Mouse (Mus musculus): ENCODE measurements at regions not wholly inside any gene's neighbourhood (a gene's known extent, or its start where the extent isn't known, plus 50 kb on each side); places are given as distances from the start of the nearest gene placed in this dataset.

GRCm38 (mm10) chr6:99979614-99980013 lies 253.4 kb upstream of the Prok2 start:
- in situ Hi-C loops (cut with MboI; ENCODE audit: low sequenced_read_pairs in 2 of 2, unreplicated experiment in 2 of 2) = no loop called here
- Histone ChIP-seq H3K27ac (ENCODE audit: insufficient read depth, low read depth, low read length, poor library complexity, severe bottlenecking) (no peak overlapping the region), H3K9me3 (ENCODE audit: control insufficient read depth, insufficient read depth, low read depth, low read length) (no peaks in the 10 kb centered on the region), H3K4me3 (ENCODE audit: insufficient read depth in 1 of 2, low read depth in 1 of 2, low read length in 2 of 2, poor library complexity in 1 of 2, severe bottlenecking in 1 of 2) (no peak overlapping the region), H3K4me1 (ENCODE audit: control insufficient read depth in 2 of 2, insufficient read depth in 2 of 2, low read length in 2 of 2, poor library complexity in 1 of 2) (peaks cover 3 to 14% of the 10 kb centered on the region in 2 experiments; a peak in 2 of 4 replicates), H3K36me3 (ENCODE audit: control insufficient read depth, insufficient read depth, low read length, poor library complexity, severe bottlenecking) (no peaks in the 10 kb centered on the region), H3K9ac (ENCODE audit: insufficient read depth, low read depth, low read length, poor library complexity, severe bottlenecking) (no peak overlapping the region)
- no peak for TF ChIP-seq CHD2 (IDR thresholded peaks at IDR 0.05; ENCODE audit: low read depth, low read length)
- no peak for TF ChIP-seq ZNF384 (IDR thresholded peaks at IDR 0.05; ENCODE audit: low read depth, low read length)
- no peak for TF ChIP-seq HCFC1 (IDR thresholded peaks at IDR 0.05; ENCODE audit: borderline replicate concordance, insufficient read depth, low read length)
- TF ChIP-seq ZC3H11A (IDR thresholded peaks at IDR 0.05; ENCODE audit: borderline replicate concordance, low read depth, low read length) = no peak
- TF ChIP-seq MAFK (IDR thresholded peaks at IDR 0.05; ENCODE audit: insufficient read depth, low read depth, low read length) = no peak
- no peak for DNase-seq (ENCODE audit: low read depth, low spot score)

GRCm38 (mm10) chr6:99978164-99978746 lies 252.1 kb upstream of the Prok2 start:
- Histone ChIP-seq H3K9me3 (ENCODE audit: control insufficient read depth, insufficient read depth, low read depth, low read length) (no peaks in the 10 kb centered on the region), H3K27ac (ENCODE audit: insufficient read depth, low read depth, low read length, poor library complexity, severe bottlenecking) (no peak overlapping the region; the same call in 1 of the 2 replicates), H3K9ac (ENCODE audit: insufficient read depth, low read depth, low read length, poor library complexity, severe bottlenecking) (no peak overlapping the region), H3K4me3 (ENCODE audit: insufficient read depth in 1 of 2, low read depth in 1 of 2, low read length in 2 of 2, poor library complexity in 1 of 2, severe bottlenecking in 1 of 2) (no peak overlapping the region), H3K4me1 (ENCODE audit: control insufficient read depth in 2 of 2, insufficient read depth in 2 of 2, low read length in 2 of 2, poor library complexity in 1 of 2) (peaks cover 3 to 14% of the 10 kb centered on the region in 2 experiments; a peak in 2 of 4 replicates), H3K36me3 (ENCODE audit: control insufficient read depth, insufficient read depth, low read length, poor library complexity, severe bottlenecking) (no peaks in the 10 kb centered on the region)
- in situ Hi-C loops (cut with MboI; ENCODE audit: low sequenced_read_pairs in 2 of 2, unreplicated experiment in 2 of 2) = no loop called here
- DNase-seq (ENCODE audit: low read depth, low spot score) = no peak
- no peak for TF ChIP-seq MAFK (IDR thresholded peaks at IDR 0.05; ENCODE audit: insufficient read depth, low read depth, low read length)
- TF ChIP-seq ZNF384 (IDR thresholded peaks at IDR 0.05; ENCODE audit: low read depth, low read length) = peak; percentile 95

GRCm38 (mm10) chr6:99976144-99976543 lies 250.0 kb upstream of the Prok2 start:
- Histone ChIP-seq H3K27ac (ENCODE audit: insufficient read depth, low read depth, low read length, poor library complexity, severe bottlenecking) (no peak overlapping the region), H3K4me3 (ENCODE audit: insufficient read depth in 1 of 2, low read depth in 1 of 2, low read length in 2 of 2, poor library complexity in 1 of 2, severe bottlenecking in 1 of 2) (no peak overlapping the region), H3K36me3 (ENCODE audit: control insufficient read depth, insufficient read depth, low read length, poor library complexity, severe bottlenecking) (no peaks in the 10 kb centered on the region), H3K4me1 (ENCODE audit: control insufficient read depth in 2 of 2, insufficient read depth in 2 of 2, low read length in 2 of 2, poor library complexity in 1 of 2) (peaks cover 3 to 14% of the 10 kb centered on the region in 2 experiments; a peak in 2 of 4 replicates), H3K9me3 (ENCODE audit: control insufficient read depth, insufficient read depth, low read depth, low read length) (no peaks in the 10 kb centered on the region), H3K9ac (ENCODE audit: insufficient read depth, low read depth, low read length, poor library complexity, severe bottlenecking) (no peak overlapping the region)
- DNase-seq (ENCODE audit: low read depth, low spot score) = no peak
- in situ Hi-C loops (cut with MboI; ENCODE audit: low sequenced_read_pairs in 2 of 2, unreplicated experiment in 2 of 2) = no loop called here
- no peak for TF ChIP-seq ZNF384 (IDR thresholded peaks at IDR 0.05; ENCODE audit: low read depth, low read length)
- TF ChIP-seq MAFK (IDR thresholded peaks at IDR 0.05; ENCODE audit: insufficient read depth, low read depth, low read length) = 0 out of 2 replicates have a peak, but pooled peaks have one; percentile 23

GRCm38 (mm10) chr6:99975486-99975885 lies 249.3 kb upstream of the Prok2 start:
- no peak overlapping the region for H3K9ac ChIP-seq (ENCODE audit: insufficient read depth, low read depth, low read length, poor library complexity, severe bottlenecking)
- no peak for DNase-seq (ENCODE audit: low read depth, low spot score)
- no peaks in the 10 kb centered on the region for H3K36me3 ChIP-seq (ENCODE audit: control insufficient read depth, insufficient read depth, low read length, poor library complexity, severe bottlenecking)
- in situ Hi-C loops (cut with MboI; ENCODE audit: low sequenced_read_pairs in 2 of 2, unreplicated experiment in 2 of 2) = no loop called here
- TF ChIP-seq MAFK (IDR thresholded peaks at IDR 0.05; ENCODE audit: insufficient read depth, low read depth, low read length) (no peak), ZNF384 (IDR thresholded peaks at IDR 0.05; ENCODE audit: low read depth, low read length) (no peak), ZC3H11A (IDR thresholded peaks at IDR 0.05; ENCODE audit: borderline replicate concordance, low read depth, low read length) (no peak), CHD2 (IDR thresholded peaks at IDR 0.05; ENCODE audit: low read depth, low read length) (no peak), HCFC1 (IDR thresholded peaks at IDR 0.05; ENCODE audit: borderline replicate concordance, insufficient read depth, low read length) (no peak)
- H3K4me3 ChIP-seq (ENCODE audit: insufficient read depth in 1 of 2, low read depth in 1 of 2, low read length in 2 of 2, poor library complexity in 1 of 2, severe bottlenecking in 1 of 2) = no peak overlapping the region
- no peaks in the 10 kb centered on the region for H3K9me3 ChIP-seq (ENCODE audit: control insufficient read depth, insufficient read depth, low read depth, low read length)
- H3K4me1 ChIP-seq (ENCODE audit: control insufficient read depth in 2 of 2, insufficient read depth in 2 of 2, low read length in 2 of 2, poor library complexity in 1 of 2) = peaks cover 3 to 14% of the 10 kb centered on the region in 2 experiments; a peak in 2 of 4 replicates
- no peak overlapping the region for H3K27ac ChIP-seq (ENCODE audit: insufficient read depth, low read depth, low read length, poor library complexity, severe bottlenecking)

GRCm38 (mm10) chr6:99974464-99974863 lies 248.3 kb upstream of the Prok2 start:
- Histone ChIP-seq H3K36me3 (ENCODE audit: control insufficient read depth, insufficient read depth, low read length, poor library complexity, severe bottlenecking) (no peaks in the 10 kb centered on the region), H3K4me1 (ENCODE audit: control insufficient read depth in 2 of 2, insufficient read depth in 2 of 2, low read length in 2 of 2, poor library complexity in 1 of 2) (peaks cover 3 to 14% of the 10 kb centered on the region in 2 experiments; a peak in 2 of 4 replicates), H3K9me3 (ENCODE audit: control insufficient read depth, insufficient read depth, low read depth, low read length) (no peaks in the 10 kb centered on the region), H3K9ac (ENCODE audit: insufficient read depth, low read depth, low read length, poor library complexity, severe bottlenecking) (no peak overlapping the region), H3K27ac (ENCODE audit: insufficient read depth, low read depth, low read length, poor library complexity, severe bottlenecking) (no peak overlapping the region), H3K4me3 (ENCODE audit: insufficient read depth in 1 of 2, low read depth in 1 of 2, low read length in 2 of 2, poor library complexity in 1 of 2, severe bottlenecking in 1 of 2) (no peak overlapping the region)
- TF ChIP-seq ZNF384 (IDR thresholded peaks at IDR 0.05; ENCODE audit: low read depth, low read length) = no peak
- TF ChIP-seq HCFC1 (IDR thresholded peaks at IDR 0.05; ENCODE audit: borderline replicate concordance, insufficient read depth, low read length) = no peak
- TF ChIP-seq CHD2 (IDR thresholded peaks at IDR 0.05; ENCODE audit: low read depth, low read length) = no peak
- TF ChIP-seq MAFK (IDR thresholded peaks at IDR 0.05; ENCODE audit: insufficient read depth, low read depth, low read length) = no peak
- TF ChIP-seq ZC3H11A (IDR thresholded peaks at IDR 0.05; ENCODE audit: borderline replicate concordance, low read depth, low read length) = no peak
- no peak for DNase-seq (ENCODE audit: low read depth, low spot score)
- in situ Hi-C loops (cut with MboI; ENCODE audit: low sequenced_read_pairs in 2 of 2, unreplicated experiment in 2 of 2) = no loop called here
